Mouse (Mus musculus) lung, embryonic 15.5 days (tissue): ENCODE results near the gene 5730455P16Rik. TPM values are rescaled to one million over a fixed set of nuclear protein-coding genes. Genes with fewer than 3 reads are reported as not detected.
"Not testable (repeated sequence)": the region's sequence is repeated elsewhere in the genome, so short reads cannot be mapped to it uniquely, and the experiment has no call there.

Experiments
- ATAC-seq: fragments of 200-750 bp; cut with Nextera tagmentation; 2 replicates; pipeline ENCODE4 v1.8.0; 2017; ENCODE audit warnings: moderate number of reproducible peaks, borderline replicate concordance; ENCODE audit not compliant: low FRiP score, low TSS enrichment; ENCODE audit errors: extremely low read depth
- H3K27ac ChIP-seq: fragments of 300-500 bp; sonication (generic); 2 replicates; pipeline ENCODE4 v1.5.1; 2015; ENCODE audit warnings: moderate library complexity, mild to moderate bottlenecking, inconsistent platforms
- H3K27me3 ChIP-seq: fragments of 300-500 bp; sonication (generic); 2 replicates; pipeline ENCODE4 v1.6.1; 2015; ENCODE audit warnings: inconsistent platforms
- H3K36me3 ChIP-seq: fragments of 300-500 bp; sonication (generic); 2 replicates; pipeline ENCODE4 v1.6.1; 2015; ENCODE audit warnings: inconsistent platforms
- H3K4me1 ChIP-seq: fragments of 300-500 bp; sonication (generic); 2 replicates; pipeline ENCODE4 v1.6.1; 2015; ENCODE audit warnings: inconsistent platforms
- H3K4me2 ChIP-seq: fragments of 300-500 bp; sonication (generic); 2 replicates; pipeline ENCODE4 v1.6.1; 2015; ENCODE audit warnings: inconsistent platforms, mild to moderate bottlenecking, moderate library complexity
- H3K4me3 ChIP-seq: fragments of 300-500 bp; sonication (generic); 2 replicates; pipeline ENCODE4 v1.5.1; 2015; ENCODE audit warnings: mild to moderate bottlenecking, inconsistent platforms
- H3K9ac ChIP-seq: fragments of 300-500 bp; sonication (generic); 2 replicates; pipeline ENCODE4 v1.6.1; 2015; ENCODE audit warnings: inconsistent platforms
- H3K9me3 ChIP-seq: fragments of 300-500 bp; sonication (generic); 2 replicates; pipeline ENCODE4 v1.6.1; 2016; ENCODE audit warnings: inconsistent platforms
- WGBS: fragments of 180-500 bp; shearing (Covaris S2); methylation state at CpG from one replicate; pipeline ENCODE4 v1.1.7; 2015; 5-methylcytosine and 5-hydroxymethylcytosine counted together
- polyA plus RNA-seq: library from polyadenylated mRNA; unstranded; fragments of >200 nt; fragmentation: Nextera tagmentation; extraction: Ambion mirVana; gene quantifications from 2 replicates; pipeline ENCODE4 v1.2.1, GENCODE M21; 2015

The 5730455P16Rik gene
- 16.8 and 18.2 TPM in 2 replicates for polyA plus RNA-seq

DNA sequence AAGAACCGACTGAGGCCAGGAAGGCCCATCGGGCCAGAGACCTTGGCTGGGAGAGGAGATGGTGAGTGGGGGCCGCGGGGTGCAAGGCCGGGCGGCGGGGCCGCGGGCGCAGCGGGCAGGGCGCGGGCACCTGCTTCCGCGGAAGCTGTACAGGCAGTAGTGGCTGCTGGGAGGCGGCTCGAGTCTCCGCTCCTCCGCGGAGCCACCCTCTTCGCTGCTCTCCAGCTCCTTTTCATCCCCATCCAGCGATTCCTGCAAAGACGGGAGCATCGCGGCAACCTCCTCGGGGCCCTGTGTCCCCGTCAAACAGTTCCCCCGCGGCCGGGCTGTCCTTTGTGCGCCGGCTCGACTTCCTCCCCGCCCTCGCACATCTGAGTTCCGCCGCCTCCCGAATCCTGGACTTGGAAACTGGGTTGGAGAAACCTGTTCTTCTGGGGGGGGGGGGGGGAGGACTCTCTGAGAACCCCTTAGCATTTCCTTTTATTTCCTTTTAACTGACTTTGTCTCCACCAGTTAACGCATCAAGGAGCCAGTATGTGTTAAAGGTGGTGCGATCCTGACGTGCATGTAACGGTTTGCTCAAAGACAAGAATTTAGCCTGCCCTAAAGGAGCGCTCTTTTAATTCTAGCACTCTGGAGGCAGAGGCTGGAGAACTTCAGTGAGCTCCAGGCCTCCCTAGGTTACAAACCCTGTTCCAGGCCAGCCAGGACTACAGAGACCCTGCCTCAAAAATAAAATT is at the start of gene 5730455P16Rik:
Gene 5730455P16Rik, minus strand, starts transcription at position 323 of the 740 bp plus-strand sequence.
- Histone ChIP-seq H3K4me1 (0 out of 2 replicates have a peak, but pooled peaks cover 2% of the 10 kb centered on the region), H3K27me3 (no peaks in the 10 kb centered on the region), H3K36me3 (peaks cover 15% of the 10 kb centered on the region), H3K4me2 (peak within 1 kb of the TSS; percentile 83), H3K27ac (peak within 1 kb of the TSS; percentile 76), H3K9me3 (no peaks in the 10 kb centered on the region), H3K9ac (peak within 1 kb of the TSS; percentile 97), H3K4me3 (peak within 1 kb of the TSS; percentile 91)
- ATAC-seq: peak; percentile 73; the same call in 1 of the 2 replicates
- 2% methylated on average over 43 of the region's 43 CpGs for WGBS

GRCm38 (mm10) chr11:80426029-80426813 is 48.4 kb upstream of the 5730455P16Rik start:
- WGBS: 75% methylated on average over 16 of the region's 16 CpGs
- not testable (repeated sequence) for H3K27ac ChIP-seq

DNA sequence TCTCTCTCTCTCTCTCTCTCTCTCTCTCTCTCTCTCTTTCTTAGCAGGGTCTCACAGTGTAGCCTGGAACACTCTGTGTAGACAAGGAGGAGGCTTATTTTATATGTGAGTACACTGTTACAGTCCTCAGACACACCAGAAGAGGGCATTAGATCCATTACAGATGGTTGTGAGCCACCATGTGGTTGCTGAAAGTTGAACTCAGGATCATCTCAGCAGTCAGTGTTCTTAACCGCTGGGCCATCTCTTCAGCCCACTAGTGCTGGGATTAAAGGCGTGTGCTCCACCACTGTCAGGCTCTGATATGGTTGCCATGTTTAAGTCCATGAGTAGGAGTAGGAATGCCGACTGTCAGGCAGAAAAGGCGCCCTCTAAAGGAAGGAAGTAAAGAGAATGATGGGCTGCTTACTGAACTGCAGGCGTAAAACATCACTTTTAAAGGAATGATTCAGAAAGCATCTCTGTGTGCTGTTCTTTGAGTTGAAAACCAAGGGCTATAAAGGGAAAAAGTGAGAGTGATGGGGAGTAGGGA is 47.5 kb upstream of the 5730455P16Rik start:
- Histone ChIP-seq H3K4me3 (no peak overlapping the region), H3K9me3 (no peaks in the 10 kb centered on the region), H3K4me1 (peaks cover 7% of the 10 kb centered on the region), H3K4me2 (no peak overlapping the region), H3K27me3 (no peaks in the 10 kb centered on the region), H3K9ac (no peak overlapping the region), H3K36me3 (no peaks in the 10 kb centered on the region), H3K27ac (no peak overlapping the region)
- WGBS: 52% methylated on average over 5 of the region's 5 CpGs
- no peak for ATAC-seq

More at GRCm38 (mm10) chr11:80426029-80426813, 48.4 kb upstream of the 5730455P16Rik start:
- not testable (repeated sequence) for H3K9ac ChIP-seq, H3K9me3 ChIP-seq, H3K4me2 ChIP-seq, H3K4me3 ChIP-seq, H3K4me1 ChIP-seq, ATAC-seq, H3K36me3 ChIP-seq, H3K27me3 ChIP-seq

GRCm38 (mm10) chr11:80424691-80425090 is 46.9 kb upstream of the 5730455P16Rik start:
- Histone ChIP-seq H3K4me2 (no peak overlapping the region), H3K36me3 (no peaks in the 10 kb centered on the region), H3K27ac (no peak overlapping the region), H3K27me3 (no peaks in the 10 kb centered on the region), H3K4me3 (no peak overlapping the region), H3K4me1 (peaks cover 4% of the 10 kb centered on the region), H3K9me3 (no peaks in the 10 kb centered on the region), H3K9ac (no peak overlapping the region)
- WGBS: 75% methylated on average over 2 of the region's 2 CpGs
- ATAC-seq: no peak

- H3K9me3 ChIP-seq: no peaks in the 10 kb centered on the region
- peaks cover 7% of the 10 kb centered on the region for H3K36me3 ChIP-seq
- no peak overlapping the region for H3K9ac ChIP-seq
- no peak overlapping the region for H3K4me3 ChIP-seq
- no peak for ATAC-seq
- WGBS: 77% methylated on average over 7 of the region's 7 CpGs
- H3K4me1 ChIP-seq: no peaks in the 10 kb centered on the region
- no peaks in the 10 kb centered on the region for H3K27me3 ChIP-seq
- H3K4me2 ChIP-seq: no peak overlapping the region
- no peak overlapping the region for H3K27ac ChIP-seq
These were observed 43.7 kb upstream of the 5730455P16Rik start for GRCm38 (mm10) chr11:80421421-80422047.

DNA sequence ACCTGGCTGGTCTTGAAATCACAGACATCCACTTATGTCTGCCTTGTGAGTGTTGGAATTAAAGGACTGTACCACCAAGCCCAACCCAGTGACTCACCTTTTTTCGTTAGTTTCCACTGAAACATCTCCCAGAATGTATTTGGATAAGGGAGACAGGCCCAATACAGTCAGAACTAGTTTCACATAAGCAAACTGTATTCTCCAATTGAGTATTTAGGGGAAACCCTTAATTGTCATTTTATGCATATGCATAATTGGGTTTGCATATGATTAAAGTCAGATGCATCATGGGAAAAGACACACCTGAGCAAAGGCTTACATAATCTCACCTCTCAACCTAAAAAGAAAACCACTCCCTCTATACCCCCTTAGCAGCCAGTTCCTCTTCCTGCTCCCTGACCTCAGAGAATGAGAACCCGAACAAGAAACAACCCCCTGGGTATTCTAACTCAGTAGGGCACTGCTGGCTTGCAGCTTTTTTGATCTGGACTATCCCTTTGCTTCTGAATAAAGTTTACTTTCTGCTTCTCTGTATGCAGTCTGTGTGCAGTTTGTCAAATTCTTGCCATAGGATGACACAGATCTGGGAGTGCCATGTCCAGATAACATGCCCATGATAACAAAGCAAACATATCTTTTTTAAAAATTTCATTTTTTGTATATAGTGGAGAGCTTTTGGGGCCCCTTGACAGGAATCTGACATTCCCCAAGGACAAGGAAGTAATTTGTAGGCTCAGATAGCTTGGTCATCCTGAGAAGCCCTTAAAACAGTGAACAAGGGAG is 42.6 kb upstream of the 5730455P16Rik start:
- H3K4me1 ChIP-seq: no peaks in the 10 kb centered on the region
- H3K9ac ChIP-seq: no peak overlapping the region
- no peaks in the 10 kb centered on the region for H3K27me3 ChIP-seq
- ATAC-seq: no peak
- no peak overlapping the region for H3K4me3 ChIP-seq
- H3K9me3 ChIP-seq: no peaks in the 10 kb centered on the region
- peaks cover 10% of the 10 kb centered on the region for H3K36me3 ChIP-seq
- 62% methylated on average over 2 of the region's 2 CpGs for WGBS
- no peak overlapping the region for H3K4me2 ChIP-seq
- H3K27ac ChIP-seq: no peak overlapping the region

- WGBS: 63% methylated on average over 1 of the region's 1 CpGs
- ATAC-seq: no peak
- no peak overlapping the region for H3K9ac ChIP-seq
- H3K27ac ChIP-seq: no peak overlapping the region
- H3K4me3 ChIP-seq: no peak overlapping the region
- no peaks in the 10 kb centered on the region for H3K4me1 ChIP-seq
- H3K4me2 ChIP-seq: no peak overlapping the region
- no peaks in the 10 kb centered on the region for H3K27me3 ChIP-seq
- peaks cover 14% of the 10 kb centered on the region for H3K36me3 ChIP-seq
- H3K9me3 ChIP-seq: no peaks in the 10 kb centered on the region
These were observed 41.9 kb upstream of the 5730455P16Rik start for GRCm38 (mm10) chr11:80419743-80420142.

- H3K27ac ChIP-seq: no peak overlapping the region
- 84% methylated on average over 5 of the region's 5 CpGs for WGBS
- H3K9ac ChIP-seq: no peak overlapping the region
- no peak for ATAC-seq
- no peak overlapping the region for H3K4me2 ChIP-seq
- no peaks in the 10 kb centered on the region for H3K27me3 ChIP-seq
- no peaks in the 10 kb centered on the region for H3K9me3 ChIP-seq
- H3K4me1 ChIP-seq: no peaks in the 10 kb centered on the region
- H3K36me3 ChIP-seq: peaks cover 21% of the 10 kb centered on the region
- H3K4me3 ChIP-seq: no peak overlapping the region
These were observed 39.3 kb upstream of the 5730455P16Rik start for GRCm38 (mm10) chr11:80417085-80417484.

DNA sequence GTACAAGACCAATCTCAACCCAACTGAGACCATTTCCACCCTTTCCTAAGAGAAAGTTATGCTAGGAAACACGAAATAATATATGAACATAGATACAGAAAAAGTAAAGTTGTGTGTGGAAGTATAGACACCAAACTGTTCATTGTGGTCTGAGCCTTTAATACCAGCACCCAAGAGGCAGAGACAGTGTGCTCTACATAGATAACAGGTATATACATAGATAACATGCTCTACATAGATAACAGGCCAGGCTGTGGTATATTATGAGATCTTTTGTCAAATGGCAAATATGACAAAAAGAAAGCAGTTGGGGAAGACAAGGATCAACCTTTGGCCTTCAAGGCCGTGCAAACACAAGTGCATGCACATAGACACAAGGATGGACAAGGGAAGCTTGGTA is 32.5 kb upstream of the 5730455P16Rik start:
- WGBS: 89% methylated on average over 2 of the region's 2 CpGs
- no peak overlapping the region for H3K9ac ChIP-seq
- H3K36me3 ChIP-seq: peaks cover 50% of the 10 kb centered on the region

GRCm38 (mm10) chr11:80407878-80408277 is 30.0 kb upstream of the 5730455P16Rik start:
- WGBS: 97% methylated on average over 6 of the region's 6 CpGs
- H3K9me3 ChIP-seq, H3K27ac ChIP-seq, H3K4me3 ChIP-seq, H3K9ac ChIP-seq, H3K4me1 ChIP-seq, H3K27me3 ChIP-seq, H3K4me2 ChIP-seq, ATAC-seq: not testable (repeated sequence)
- H3K36me3 ChIP-seq: peaks cover 55% of the 10 kb centered on the region

More for the DNA sequence above, 32.5 kb upstream of the 5730455P16Rik start:
- no peak overlapping the region for H3K4me2 ChIP-seq
- no peaks in the 10 kb centered on the region for H3K4me1 ChIP-seq
- no peak for ATAC-seq
- H3K27ac ChIP-seq: no peak overlapping the region
- H3K9me3 ChIP-seq: no peaks in the 10 kb centered on the region
- H3K4me3 ChIP-seq: no peak overlapping the region
- H3K27me3 ChIP-seq: no peaks in the 10 kb centered on the region

DNA sequence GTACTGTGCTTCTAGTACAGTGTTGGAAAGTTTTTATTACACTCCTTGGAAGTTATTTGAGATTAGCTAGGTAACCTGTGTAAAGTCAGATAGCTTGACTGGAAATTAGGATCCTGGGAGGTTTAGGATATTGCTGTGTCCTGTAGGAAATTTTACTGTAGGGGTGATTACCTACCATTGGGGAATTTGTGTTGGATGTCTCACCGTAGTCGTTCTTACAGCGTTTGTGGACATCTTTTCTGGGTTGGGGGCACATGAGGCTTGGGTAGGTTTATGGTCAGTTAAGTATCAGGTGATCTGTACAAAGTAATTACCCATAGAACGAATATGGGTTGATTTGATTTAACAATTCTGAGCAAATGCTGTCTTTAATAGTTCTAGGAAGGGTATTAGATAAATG is 18.8 kb upstream of the 5730455P16Rik start:
- no peak for ATAC-seq
- Histone ChIP-seq H3K36me3 (peaks cover 74% of the 10 kb centered on the region), H3K9me3 (no peaks in the 10 kb centered on the region), H3K27ac (no peak overlapping the region), H3K9ac (no peak overlapping the region), H3K4me3 (no peak overlapping the region), H3K4me2 (no peak overlapping the region), H3K27me3 (no peaks in the 10 kb centered on the region), H3K4me1 (no peaks in the 10 kb centered on the region)
- WGBS: 91% methylated on average over 4 of the region's 4 CpGs
